ENCODE assay signal across 9 mouse cellular contexts in the genomic region with DNA sequence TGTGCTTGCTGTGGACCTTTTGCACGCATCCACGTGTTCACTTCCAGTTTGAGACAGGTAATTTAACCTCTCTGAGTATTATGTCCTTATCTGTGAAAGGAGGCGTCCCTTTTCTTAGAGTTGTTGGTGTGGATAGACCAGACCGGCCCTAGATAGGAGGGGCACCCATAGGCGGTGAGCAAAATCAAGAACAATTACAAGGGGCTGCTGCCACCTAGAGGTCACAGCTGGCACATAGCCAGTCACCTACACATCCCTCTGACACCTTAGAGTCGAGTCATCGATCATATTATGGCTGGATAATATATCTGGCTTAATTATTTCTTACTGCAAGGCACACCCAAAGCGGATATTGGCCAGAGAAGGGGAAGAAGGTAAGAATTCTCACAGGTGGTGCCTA. TPM values are rescaled to one million over a fixed set of nuclear protein-coding genes. Genes with fewer than 3 reads are reported as not detected.
DNase-seq lines count a peak whose midpoint lies in the region; ATAC-seq and TF ChIP-seq lines count a peak whose summit lies in the region.
"Had no signal": no experiment of that assay in that cellular context is flagged by ENCODE, and none has a peak within 500 bp of the region (broad histone marks: within the 10 kb centered on the region; RNA-seq: fewer than 3 reads in every experiment).

No protein-coding gene starts in this region.

- ATAC-seq in forebrain, embryonic 14.5 days, result no peak

- DNase-seq in gastrocnemius, adult 2 months, result no peak
- DNase-seq in gastrocnemius, postnatal 4 days (ENCODE audit: low spot score in 2 of 2), result no peak
- peak; percentile 80 for DNase-seq in T-cell, adult 2 months (ENCODE audit: low spot score)
- peak; percentile 77 for DNase-seq in forebrain, embryonic 14.5 days (ENCODE audit: low spot score)
- DNase-seq in kidney, adult 8-10 months, result peak; percentile 43 to 62
- DNase-seq in lung, postnatal 4 days, result peak; percentile 63 to 80
- DNase-seq in spleen, adult 12 weeks (ENCODE audit: low spot score), result peak; percentile 50
- no peak for DNase-seq in ovary, postnatal 14 days (ENCODE audit: low spot score)

- intact Hi-C loops in gastrocnemius, adult 2 months (cut with DNase I), result loop anchor here (10.0 kb wide), 1 partner anchor 215 kb away; no protein-coding TSS in a partner anchor

- H3K9ac ChIP-seq in forebrain, embryonic 14.5 days (ENCODE audit: low read length), result no peak overlapping the region; the same call in 1 of the 2 replicates
- H3K9ac ChIP-seq: lung, embryonic 15.5 days had no signal

- H3K9me3 ChIP-seq in forebrain, embryonic 14.5 days (replicated peaks; ENCODE audit: control insufficient read depth, low read length), result no peaks in the 10 kb centered on the region
- H3K9me3 ChIP-seq: lung, embryonic 15.5 days had no signal

- H3K4me1 ChIP-seq in forebrain, embryonic 14.5 days (ENCODE audit: control insufficient read depth, insufficient read depth, low read length), result peaks cover 29% of the 10 kb centered on the region

- H3K36me3 ChIP-seq in forebrain, embryonic 14.5 days (ENCODE audit: control insufficient read depth, insufficient read depth, low read length), result no peaks in the 10 kb centered on the region
- H3K36me3 ChIP-seq: lung, embryonic 15.5 days had no signal

- no peak overlapping the region for H3K4me2 ChIP-seq in forebrain, embryonic 14.5 days (ENCODE audit: low read length)
- H3K4me2 ChIP-seq: lung, embryonic 15.5 days had no signal

- 7% methylated on average over 8 of the region's 8 CpGs for WGBS in forebrain, embryonic 14.5 days

- H3K27me3 ChIP-seq in forebrain, embryonic 14.5 days (replicated peaks; ENCODE audit: control insufficient read depth, insufficient read depth, low read length), result no peaks in the 10 kb centered on the region
- H3K27me3 ChIP-seq: lung, embryonic 15.5 days had no signal

- no peak overlapping the region; the same call in 1 of the 2 replicates for H3K4me3 ChIP-seq in gastrocnemius, adult 2 months
- H3K4me3 ChIP-seq in forebrain, embryonic 14.5 days (ENCODE audit: low read depth, low read length), result no peak overlapping the region
- H3K4me3 ChIP-seq: lung, embryonic 15.5 days had no signal

- H3K27ac ChIP-seq in gastrocnemius, adult 2 months, result no peak overlapping the region
- no peak overlapping the region for H3K27ac ChIP-seq in forebrain, embryonic 14.5 days (ENCODE audit: low read depth, low read length)
- H3K27ac ChIP-seq: lung, embryonic 15.5 days had no signal

- TF ChIP-seq CTCF in gastrocnemius, adult 2 months (IDR thresholded peaks at IDR 0.05), result peak; percentile 55

RNA-seq across cellular contexts. Expression of gene Ccdc9b, which starts 2.6 kb away (rescaled TPM):
- total RNA-seq in gastrocnemius, adult 2 months (2021), result 10 to 100 TPM; 14.6 to 20.8 TPM
- total RNA-seq in gastrocnemius, postnatal 4 days (2021), result 10 to 100 TPM; 11.0 to 12.8 TPM
- 1.0 and 1.2 TPM in 2 replicates for polyA plus RNA-seq in forebrain, embryonic 14.5 days (2014; fragmentation: Nextera tagmentation; extraction: Ambion mirVana)

RNA-seq across cellular contexts. Expression of gene Phgr1, which starts 12.7 kb away (rescaled TPM):
- not detected for total RNA-seq in gastrocnemius, adult 2 months (2021)
- total RNA-seq in gastrocnemius, postnatal 4 days (2021), result not detected
- polyA plus RNA-seq in forebrain, embryonic 14.5 days (2014; fragmentation: Nextera tagmentation; extraction: Ambion mirVana), result not detected in 2 replicates
- polyA plus RNA-seq: lung, embryonic 15.5 days had no signal

RNA-seq across cellular contexts. Expression of gene Inafm2, which starts 14.3 kb away (rescaled TPM):
- 1 to 10 TPM; 5.2 to 5.8 TPM for total RNA-seq in gastrocnemius, adult 2 months (2021)
- 10 to 100 TPM in 1 of 2 experiments, 1 to 10 TPM in 1; 9.5 to 11.5 TPM for total RNA-seq in gastrocnemius, postnatal 4 days (2021)
- polyA plus RNA-seq in forebrain, embryonic 14.5 days (2014; fragmentation: Nextera tagmentation; extraction: Ambion mirVana), result 32.1 and 33.7 TPM in 2 replicates

RNA-seq across cellular contexts. Expression of gene Disp2, which starts 19.7 kb away (rescaled TPM):
- not detected for total RNA-seq in gastrocnemius, adult 2 months (2021)
- total RNA-seq in gastrocnemius, postnatal 4 days (2021), result under 1 TPM; 0.13 to 0.15 TPM
- polyA plus RNA-seq in forebrain, embryonic 14.5 days (2014; fragmentation: Nextera tagmentation; extraction: Ambion mirVana), result 18.0 and 24.5 TPM in 2 replicates

RNA-seq across cellular contexts. Expression of gene Plcb2, which starts 31.6 kb away (rescaled TPM):
- total RNA-seq in gastrocnemius, adult 2 months (2021), result under 1 TPM; 0.11 to 0.43 TPM
- 1 to 10 TPM; 1.1 to 1.3 TPM for total RNA-seq in gastrocnemius, postnatal 4 days (2021)
- polyA plus RNA-seq in forebrain, embryonic 14.5 days (2014; fragmentation: Nextera tagmentation; extraction: Ambion mirVana), result 0.48 and 0.57 TPM in 2 replicates

Comparison
In these comparisons a context has a peak if more than half of its experiments do, and no peak if none do; other contexts are left out.
1. DNase-seq: peak in T-cell, adult 2 months (single experiment), forebrain, embryonic 14.5 days (single experiment), kidney, adult 8-10 months (2 of 2), lung, postnatal 4 days (2 of 2) and spleen, adult 12 weeks (single experiment); none in gastrocnemius, adult 2 months (single experiment), gastrocnemius, postnatal 4 days (0 of 2) and ovary, postnatal 14 days (single experiment).